Comparison of ENCODE assay signal across 23 mouse cellular contexts in genomic region chr6:83840086-83840485, GRCm38 (mm10).
"Had no signal": no experiment of that assay in that cellular context is flagged by ENCODE, and none has a peak within 500 bp of the region (broad histone marks: within the 10 kb centered on the region; RNA-seq: fewer than 3 reads in every experiment).

No protein-coding gene starts in this region.

- ATAC-seq: liver, postnatal 0 days; midbrain, embryonic 16.5 days had no signal

- H3K9me3 ChIP-seq: liver, embryonic 13.5 days; liver, embryonic 15.5 days; lung, embryonic 15.5 days; midbrain, embryonic 10.5 days; midbrain, embryonic 12.5 days; neural tube, embryonic 13.5 days; neural tube, embryonic 15.5 days; stomach, embryonic 15.5 days had no signal

- H3K27me3 ChIP-seq: liver, embryonic 13.5 days; liver, embryonic 15.5 days; lung, embryonic 15.5 days; midbrain, embryonic 12.5 days; neural tube, embryonic 13.5 days; neural tube, embryonic 15.5 days; stomach, embryonic 15.5 days had no signal

- DNase-seq: liver; liver, embryonic 13.5 days; liver, postnatal 0 days; midbrain, embryonic 14.5 days; retina, postnatal 1 day; right cerebral cortex, adult 18-20 months; right cerebral cortex, postnatal 25 days; right cerebral cortex, postnatal 4 days; spleen, adult 18-20 months; thymus, adult 2 months; thymus, postnatal 25 days; thymus, postnatal 4 days had no signal

- H3K4me3 ChIP-seq: liver, embryonic 13.5 days; liver, embryonic 15.5 days; lung, embryonic 15.5 days; midbrain, embryonic 10.5 days; midbrain, embryonic 12.5 days; myocyte; neural tube, embryonic 13.5 days; neural tube, embryonic 15.5 days; stomach, embryonic 15.5 days had no signal

- H3K4me1 ChIP-seq: liver, embryonic 13.5 days; liver, embryonic 15.5 days; lung, embryonic 15.5 days; midbrain, embryonic 10.5 days; midbrain, embryonic 12.5 days; neural tube, embryonic 13.5 days; neural tube, embryonic 15.5 days; stomach, embryonic 15.5 days had no signal

- H3K4me2 ChIP-seq: liver, embryonic 11.5 days; liver, embryonic 13.5 days; liver, embryonic 15.5 days; lung, embryonic 15.5 days; midbrain, embryonic 12.5 days; neural tube, embryonic 13.5 days; neural tube, embryonic 15.5 days; stomach, embryonic 15.5 days had no signal

- H3K9ac ChIP-seq: liver, embryonic 13.5 days; liver, embryonic 15.5 days; liver, postnatal 0 days; lung, embryonic 15.5 days; midbrain, embryonic 12.5 days; neural tube, embryonic 13.5 days; neural tube, embryonic 15.5 days; stomach, embryonic 15.5 days had no signal

- H3K27ac ChIP-seq: liver, embryonic 13.5 days; liver, embryonic 15.5 days; lung, embryonic 15.5 days; midbrain, embryonic 10.5 days; midbrain, embryonic 12.5 days; neural tube, embryonic 13.5 days; neural tube, embryonic 15.5 days; stomach, embryonic 15.5 days; stomach, postnatal 0 days had no signal

- H3K36me3 ChIP-seq: liver, embryonic 13.5 days; liver, embryonic 15.5 days; lung, embryonic 15.5 days; midbrain, embryonic 10.5 days; midbrain, embryonic 12.5 days; neural tube, embryonic 13.5 days; neural tube, embryonic 15.5 days; stomach, embryonic 15.5 days had no signal
